Comparison of ENCODE assay signal across 8 mouse cellular contexts in the genomic region with DNA sequence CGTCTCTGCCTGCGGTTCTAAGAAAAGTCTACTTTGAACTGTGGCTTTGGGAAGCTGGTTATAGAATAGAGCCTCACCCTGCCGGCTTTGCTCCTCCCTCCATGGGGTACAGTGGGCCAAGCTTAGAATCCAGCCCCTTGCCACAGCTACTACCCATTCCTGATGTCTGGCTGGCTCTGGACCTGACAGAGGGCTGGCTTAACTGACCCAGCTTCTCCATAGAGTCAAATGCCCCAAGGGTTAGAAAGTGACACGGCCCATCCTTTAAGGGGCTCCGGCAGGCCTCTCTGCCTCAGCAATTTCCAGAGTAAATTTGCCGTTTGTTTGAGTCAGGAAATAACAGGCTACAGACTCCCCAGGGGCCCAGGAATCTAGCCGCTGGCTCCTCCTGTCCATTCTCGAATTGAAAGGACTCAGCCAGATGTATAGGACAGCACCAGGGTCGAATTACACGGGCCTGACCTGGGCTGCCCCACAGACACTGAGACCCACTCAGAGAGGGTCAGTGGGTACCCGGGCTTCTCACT. TPM values are rescaled to one million over a fixed set of nuclear protein-coding genes. Genes with fewer than 3 reads are reported as not detected.
A peak's percentile ranks its signal among the peaks of the same experiment; 100 is the strongest.
DNase-seq lines count a peak whose midpoint lies in the region; ATAC-seq lines count a peak whose summit lies in the region.

No protein-coding gene starts in this region.

- peak; percentile 69 for ATAC-seq in kidney, embryonic 16.5 days (ENCODE audit: low FRiP score, low TSS enrichment)
- peak; percentile 29 for ATAC-seq in forebrain, embryonic 16.5 days
- ATAC-seq in midbrain, embryonic 15.5 days (replicated peaks), result no peak

- intact Hi-C loops in left cerebral cortex, postnatal 36 days (cut with DNase I), result loop anchor here (2.0 kb wide), 1 partner anchor 28 kb away; a partner anchor contains a TSS

- no peaks in the 10 kb centered on the region for H3K36me3 ChIP-seq in kidney, embryonic 16.5 days (ENCODE audit: insufficient read depth, low read length)
- no peaks in the 10 kb centered on the region for H3K36me3 ChIP-seq in forebrain, embryonic 16.5 days (ENCODE audit: control insufficient read depth, insufficient read depth)
- no peaks in the 10 kb centered on the region for H3K36me3 ChIP-seq in midbrain, embryonic 15.5 days (replicated peaks)

- H3K4me2 ChIP-seq in kidney, embryonic 16.5 days (replicated peaks; ENCODE audit: low read depth, low read length), result peak overlapping the region; percentile 16
- H3K4me2 ChIP-seq in forebrain, embryonic 16.5 days (ENCODE audit: low read length), result 0 out of 2 replicates have a peak overlapping the region, but pooled peaks have one; percentile 10
- H3K4me2 ChIP-seq in midbrain, embryonic 15.5 days, result no peak overlapping the region

- no peaks in the 10 kb centered on the region for H3K27me3 ChIP-seq in kidney, embryonic 16.5 days (ENCODE audit: insufficient read depth, low read length)
- no peaks in the 10 kb centered on the region for H3K27me3 ChIP-seq in forebrain, embryonic 16.5 days (replicated peaks; ENCODE audit: control insufficient read depth, insufficient read depth, low read length)
- H3K27me3 ChIP-seq in midbrain, embryonic 15.5 days (replicated peaks), result no peaks in the 10 kb centered on the region

- peak overlapping the region; percentile 51 for H3K9ac ChIP-seq in kidney, embryonic 16.5 days (replicated peaks; ENCODE audit: low read length)
- no peak overlapping the region for H3K9ac ChIP-seq in forebrain, embryonic 16.5 days (replicated peaks; ENCODE audit: low read depth, low read length)
- H3K9ac ChIP-seq in midbrain, embryonic 15.5 days, result no peak overlapping the region

- 7% methylated on average over 11 of the region's 11 CpGs for WGBS in kidney, embryonic 16.5 days
- 2% methylated on average over 11 of the region's 11 CpGs for WGBS in forebrain, embryonic 16.5 days
- WGBS in midbrain, embryonic 15.5 days, result 3% methylated on average over 11 of the region's 11 CpGs

- DNase-seq in kidney, postnatal 14 days, result no peak
- DNase-seq in embryo, embryonic 9.5 days (ENCODE audit: extremely low spot score), result peak; percentile 67
- DNase-seq in adrenal gland, adult 8-10 months, result no peak
- no peak for DNase-seq in left cerebral cortex, postnatal 36 days (ENCODE audit: low spot score in 2 of 2)
- DNase-seq in right cerebral cortex, postnatal 14 days, result no peak

- H3K4me3 ChIP-seq in kidney, embryonic 16.5 days (ENCODE audit: low read length), result no peak overlapping the region
- H3K4me3 ChIP-seq in forebrain, embryonic 16.5 days (replicated peaks; ENCODE audit: low read length), result no peak overlapping the region
- no peak overlapping the region for H3K4me3 ChIP-seq in midbrain, embryonic 15.5 days

- H3K9me3 ChIP-seq in kidney, embryonic 16.5 days (ENCODE audit: low read length), result no peaks in the 10 kb centered on the region
- H3K9me3 ChIP-seq in forebrain, embryonic 16.5 days (ENCODE audit: control insufficient read depth, low read length), result no peaks in the 10 kb centered on the region
- no peaks in the 10 kb centered on the region for H3K9me3 ChIP-seq in midbrain, embryonic 15.5 days

- peaks cover 38% of the 10 kb centered on the region for H3K4me1 ChIP-seq in kidney, embryonic 16.5 days (ENCODE audit: insufficient read depth, low read length)
- H3K4me1 ChIP-seq in forebrain, embryonic 16.5 days (replicated peaks; ENCODE audit: control insufficient read depth, insufficient read depth, low read length), result peaks cover 22% of the 10 kb centered on the region
- peaks cover 11% of the 10 kb centered on the region; the same call in 1 of the 2 replicates for H3K4me1 ChIP-seq in midbrain, embryonic 15.5 days

- peak overlapping the region; percentile 80 for H3K27ac ChIP-seq in kidney, embryonic 16.5 days (ENCODE audit: low read length)
- H3K27ac ChIP-seq in forebrain, embryonic 16.5 days (ENCODE audit: low read length), result peak overlapping the region; percentile 82
- peak overlapping the region; percentile 39 for H3K27ac ChIP-seq in midbrain, embryonic 15.5 days

RNA-seq across cellular contexts. Expression of a gene that starts 24.5 kb away (rescaled TPM):
- not detected in 2 replicates for polyA plus RNA-seq in kidney, embryonic 16.5 days (2015; fragmentation: Nextera tagmentation; extraction: Ambion mirVana)
- polyA plus RNA-seq in forebrain, embryonic 16.5 days (2015; fragmentation: Nextera tagmentation; extraction: Ambion mirVana), result not detected in 2 replicates
- not detected in 2 replicates for polyA plus RNA-seq in midbrain, embryonic 15.5 days (2015; fragmentation: Nextera tagmentation; extraction: Ambion mirVana)
- not detected for total RNA-seq in adrenal gland, adult 8-10 months (2022)
- total RNA-seq in left cerebral cortex, postnatal 36 days (2021), result not detected

RNA-seq across cellular contexts. Expression of a gene that starts 27.5 kb away (rescaled TPM):
- 0.47 and 0.54 TPM in 2 replicates for polyA plus RNA-seq in kidney, embryonic 16.5 days (2015; fragmentation: Nextera tagmentation; extraction: Ambion mirVana)
- polyA plus RNA-seq in forebrain, embryonic 16.5 days (2015; fragmentation: Nextera tagmentation; extraction: Ambion mirVana), result 18.5 and 19.4 TPM in 2 replicates
- 21.4 and 28.4 TPM in 2 replicates for polyA plus RNA-seq in midbrain, embryonic 15.5 days (2015; fragmentation: Nextera tagmentation; extraction: Ambion mirVana)
- not detected for total RNA-seq in adrenal gland, adult 8-10 months (2022)
- 10 to 100 TPM; 29.1 to 35.8 TPM for total RNA-seq in left cerebral cortex, postnatal 36 days (2021)

RNA-seq across cellular contexts. Expression of a gene that starts 27.7 kb away (rescaled TPM):
- polyA plus RNA-seq in kidney, embryonic 16.5 days (2015; fragmentation: Nextera tagmentation; extraction: Ambion mirVana), result 153 and 162 TPM in 2 replicates
- 6.1 and 7.0 TPM in 2 replicates for polyA plus RNA-seq in forebrain, embryonic 16.5 days (2015; fragmentation: Nextera tagmentation; extraction: Ambion mirVana)
- 9.3 and 9.4 TPM in 2 replicates for polyA plus RNA-seq in midbrain, embryonic 15.5 days (2015; fragmentation: Nextera tagmentation; extraction: Ambion mirVana)
- total RNA-seq in adrenal gland, adult 8-10 months (2022), result 1 to 10 TPM; 4.3 to 7.7 (median 4.6) TPM
- 1 to 10 TPM; 4.7 to 8.0 TPM for total RNA-seq in left cerebral cortex, postnatal 36 days (2021)

RNA-seq across cellular contexts. Expression of a gene that starts 58.1 kb away (rescaled TPM):
- 0.22 and 0.46 TPM in 2 replicates for polyA plus RNA-seq in kidney, embryonic 16.5 days (2015; fragmentation: Nextera tagmentation; extraction: Ambion mirVana)
- polyA plus RNA-seq in forebrain, embryonic 16.5 days (2015; fragmentation: Nextera tagmentation; extraction: Ambion mirVana), result 0.26 and 0.66 TPM in 2 replicates
- 0.40 and 0.46 TPM in 2 replicates for polyA plus RNA-seq in midbrain, embryonic 15.5 days (2015; fragmentation: Nextera tagmentation; extraction: Ambion mirVana)
- 1 to 10 TPM in 1 of 4 experiments, under 1 TPM in 3; 0.38 to 1.3 (median 0.76) TPM for total RNA-seq in adrenal gland, adult 8-10 months (2022)
- 1 to 10 TPM; 4.5 to 4.8 TPM for total RNA-seq in left cerebral cortex, postnatal 36 days (2021)

Comparison
In these comparisons a context has a peak if more than half of its experiments do, and no peak if none do; other contexts are left out.
1. RNA of a gene that starts 27.5 kb away (polyA plus RNA-seq): 21.4 to 28.4 TPM in midbrain, embryonic 15.5 days and 18.5 to 19.4 TPM in forebrain, embryonic 16.5 days; 0.47 to 0.54 TPM in kidney, embryonic 16.5 days; every median in the first group is over 10 times any median in the second.
2. RNA of a gene that starts 27.7 kb away (polyA plus RNA-seq): 153 to 162 TPM in kidney, embryonic 16.5 days; 9.3 to 9.4 TPM in midbrain, embryonic 15.5 days and 6.1 to 7.0 TPM in forebrain, embryonic 16.5 days; every median in the first group is over 10 times any median in the second.
3. Peak in every context shown above with its lines, with median percentiles within 50 percentile points of each other: H3K27ac ChIP-seq.